Mouse (Mus musculus) retina, embryonic 14.5 days (tissue): ENCODE results near the gene Cox4i1.

Experiments
- DNase-seq: peaks from one replicate; pipeline ENCODE4 v3.0.0-alpha.2; 2015; ENCODE audit warnings: low spot score

The Cox4i1 gene

GRCm38 (mm10) chr8:120667561-120668373, at the start of gene Cox4i1, which contains the start of gene Gm27021:
Gene Cox4i1, plus strand, starts transcription at chr8:120668222.
Gene Gm27021, minus strand, starts transcription at chr8:120668079.
- DNase-seq: peak; percentile 95

- DNase-seq: no peak
Measured at GRCm38 (mm10) chr8:120619235-120620180, 48.5 kb upstream of the Cox4i1 start.

GRCm38 (mm10) chr8:120620441-120620840, 47.6 kb upstream of the Cox4i1 start:
- no peak for DNase-seq

GRCm38 (mm10) chr8:120622161-120622560, 45.9 kb upstream of the Cox4i1 start:
- peak; percentile 43 for DNase-seq

GRCm38 (mm10) chr8:120623608-120624007, 44.4 kb upstream of the Cox4i1 start:
- no peak for DNase-seq

GRCm38 (mm10) chr8:120626461-120626860, 41.6 kb upstream of the Cox4i1 start:
- no peak for DNase-seq

GRCm38 (mm10) chr8:120627298-120627697, 40.7 kb upstream of the Cox4i1 start:
- DNase-seq: no peak

- DNase-seq: no peak
Measured at GRCm38 (mm10) chr8:120630031-120630430, 38.0 kb upstream of the Cox4i1 start.

GRCm38 (mm10) chr8:120630848-120631247, 37.2 kb upstream of the Cox4i1 start:
- DNase-seq: no peak

- DNase-seq: no peak
Measured at GRCm38 (mm10) chr8:120631441-120632375, 36.3 kb upstream of the Cox4i1 start.

GRCm38 (mm10) chr8:120632969-120633664, 34.9 kb upstream of the Cox4i1 start:
- DNase-seq: no peak

- DNase-seq: peak; percentile 51
Measured at GRCm38 (mm10) chr8:120633665-120634271, 34.3 kb upstream of the Cox4i1 start.

- DNase-seq: peak; percentile 41
Measured at GRCm38 (mm10) chr8:120634329-120634839, 33.6 kb upstream of the Cox4i1 start.

- no peak for DNase-seq
Measured at GRCm38 (mm10) chr8:120641245-120641644, 26.8 kb upstream of the Cox4i1 start.

GRCm38 (mm10) chr8:120642031-120642662, 25.9 kb upstream of the Cox4i1 start:
- no peak for DNase-seq

- no peak for DNase-seq
Measured at GRCm38 (mm10) chr8:120644663-120645062, 23.4 kb upstream of the Cox4i1 start.

GRCm38 (mm10) chr8:120647532-120647931, 20.5 kb upstream of the Cox4i1 start, which contains the start of gene 1190005I06Rik:
Gene 1190005I06Rik, minus strand, starts transcription at chr8:120647632.
- no peak for DNase-seq

GRCm38 (mm10) chr8:120656322-120657052, 11.5 kb upstream of the Cox4i1 start:
- peak; percentile 61 for DNase-seq

GRCm38 (mm10) chr8:120657415-120657814, 10.6 kb upstream of the Cox4i1 start:
- no peak for DNase-seq
